Mouse (Mus musculus) adrenal gland, postnatal 14 days (tissue): ENCODE data around the gene Myd88. TPM values are rescaled to one million over a fixed set of nuclear protein-coding genes. Genes with fewer than 3 reads are reported as not detected.
A peak's percentile ranks its signal among the peaks of the same experiment; 100 is the strongest.

Experiments
- DNase-seq: peaks from one replicate; pipeline ENCODE4 v3.0.0; 2021; ENCODE audit warnings: mixed read lengths
- total RNA-seq: library from RNA; stranded (reverse); gene quantifications from 2 replicates; pipeline ENCODE4 v1.2.3, GENCODE M21; 2021

Gene Myd88
- total RNA-seq, 1 experiment from 2014 or later, result 27.3 TPM

DNA sequence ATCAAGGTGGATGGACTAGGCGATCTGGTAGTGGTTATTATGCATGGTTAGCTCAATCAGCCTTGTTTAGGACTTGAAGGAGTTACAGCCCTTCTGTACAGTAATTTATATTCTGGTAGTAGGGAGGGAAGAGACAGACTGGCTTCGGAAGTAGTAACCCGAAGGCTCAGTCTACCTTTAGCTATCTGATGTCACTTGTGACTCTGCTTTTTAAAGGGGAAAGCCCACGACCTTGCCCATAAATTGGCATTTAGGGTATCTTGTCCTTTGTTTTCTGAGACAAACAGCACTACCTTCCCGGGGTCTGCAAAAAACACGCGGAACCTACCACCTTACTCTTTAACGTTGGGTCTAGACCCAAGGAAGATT lies 1.0 kb downstream of the Myd88 start:
- DNase-seq, result no peak

DNA sequence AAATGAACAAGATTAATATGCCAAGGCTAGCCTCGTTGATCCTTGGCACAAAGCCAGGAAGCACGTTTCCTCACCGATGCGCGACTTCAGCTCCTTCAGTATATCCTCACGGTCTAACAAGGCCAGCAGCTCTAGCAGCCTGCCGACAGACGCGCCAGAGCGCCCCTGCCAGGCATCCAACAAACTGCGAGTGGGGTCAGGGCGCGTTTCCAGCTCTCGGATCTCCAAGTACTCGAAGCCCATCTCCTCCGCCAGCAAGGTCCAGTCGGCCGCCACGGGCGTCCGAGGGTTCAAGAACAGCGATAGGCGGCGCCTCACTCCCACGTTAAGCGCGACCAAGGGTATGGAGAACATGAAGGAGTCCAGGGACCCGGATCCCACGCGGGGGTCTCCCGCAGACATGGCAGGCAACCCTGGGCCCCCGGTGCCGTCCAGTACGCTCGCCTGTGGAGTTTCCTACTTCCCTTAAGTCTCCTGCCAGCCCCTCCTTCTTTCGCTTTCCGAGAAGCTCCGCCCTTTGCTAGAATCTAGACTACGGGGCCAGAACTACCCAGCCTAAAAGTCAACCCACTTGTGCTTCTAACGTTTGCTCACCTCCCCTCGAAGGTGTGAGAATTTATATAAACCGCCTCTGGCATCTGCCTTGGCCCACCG lies 1.5 kb downstream of the Myd88 start, which contains the start of gene Acaa1a:
Acaa1a (plus strand) TSS at position 119 of the 654 bp plus-strand sequence.
- peak; percentile 84 for DNase-seq

DNA sequence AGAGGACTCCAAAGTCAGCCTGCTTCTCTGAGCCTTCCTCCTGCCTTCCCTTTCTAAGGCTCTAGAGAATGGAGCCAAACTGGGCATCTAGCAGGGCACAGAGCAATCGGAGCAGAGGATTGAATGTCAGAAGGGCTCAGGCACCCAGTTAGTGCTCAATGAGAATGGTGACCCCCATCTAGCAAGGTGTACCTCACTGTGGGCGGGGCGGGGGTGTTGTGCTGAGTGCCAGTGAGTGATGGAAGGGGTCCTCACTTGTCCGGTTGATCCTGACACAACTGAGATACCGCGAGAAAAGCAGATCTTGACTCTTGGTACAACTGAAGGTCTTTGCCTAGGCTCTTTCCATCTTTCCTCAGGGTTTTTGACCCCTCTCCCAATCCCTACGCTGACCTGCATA lies 2.1 kb downstream of the Myd88 start:
- DNase-seq, result no peak

DNA sequence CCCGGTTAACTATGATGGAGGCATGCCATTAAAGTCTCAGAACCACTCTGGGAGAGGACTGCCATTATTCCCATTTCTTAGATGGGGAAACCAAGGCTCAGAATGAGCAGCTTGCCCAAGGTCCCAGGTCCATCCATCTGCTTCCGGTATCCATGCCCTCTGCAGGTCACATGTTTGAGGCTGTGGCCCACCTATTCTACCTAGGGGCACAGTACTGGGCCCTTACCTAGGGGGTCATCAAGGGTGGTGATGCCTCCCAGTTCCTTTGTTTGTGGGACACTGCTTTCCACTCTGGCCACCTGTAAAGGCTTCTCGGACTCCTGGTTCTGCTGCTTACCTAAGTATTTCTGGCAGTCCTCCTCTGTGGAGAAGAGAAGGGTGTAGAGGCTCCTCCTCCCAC lies 2.9 kb downstream of the Myd88 start:
- DNase-seq, result no peak

DNA sequence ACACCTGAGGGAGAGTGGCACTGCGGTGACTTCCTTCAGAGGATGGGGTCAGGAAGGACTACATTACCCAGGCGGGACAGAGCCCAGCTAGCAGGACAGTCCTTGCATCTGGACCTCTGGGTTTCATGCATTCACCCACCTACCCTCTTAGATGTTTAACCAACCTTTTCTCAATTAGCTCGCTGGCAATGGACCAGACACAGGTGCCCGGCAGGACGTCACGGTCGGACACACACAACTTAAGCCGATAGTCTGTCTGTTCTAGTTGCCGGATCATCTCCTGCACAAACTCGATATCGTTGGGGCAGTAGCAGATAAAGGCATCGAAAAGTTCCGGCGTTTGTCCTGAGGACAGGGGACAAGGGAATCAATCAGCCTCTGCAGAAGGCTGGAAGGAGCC lies 3.4 kb downstream of the Myd88 start:
- DNase-seq, result no peak

DNA sequence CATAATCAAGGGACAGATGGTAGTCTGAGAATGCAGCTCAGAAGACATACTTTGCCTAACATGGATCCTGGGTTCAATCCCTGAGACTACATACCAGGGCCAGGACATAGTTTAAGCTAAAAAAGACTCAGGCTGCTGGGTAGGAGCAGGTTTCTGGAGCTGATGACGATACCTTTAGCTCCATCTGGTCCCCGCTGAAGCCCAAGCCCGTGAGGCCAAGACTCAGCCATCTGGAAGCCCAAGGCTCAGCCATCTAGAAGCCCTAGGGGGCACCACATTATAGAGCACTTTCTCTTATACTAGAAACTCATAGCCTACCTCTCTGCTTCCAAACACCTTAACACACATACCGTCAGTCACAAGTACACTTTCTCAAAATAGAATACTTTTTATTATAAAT lies 5.6 kb downstream of the Myd88 start:
- DNase-seq, result no peak

DNA sequence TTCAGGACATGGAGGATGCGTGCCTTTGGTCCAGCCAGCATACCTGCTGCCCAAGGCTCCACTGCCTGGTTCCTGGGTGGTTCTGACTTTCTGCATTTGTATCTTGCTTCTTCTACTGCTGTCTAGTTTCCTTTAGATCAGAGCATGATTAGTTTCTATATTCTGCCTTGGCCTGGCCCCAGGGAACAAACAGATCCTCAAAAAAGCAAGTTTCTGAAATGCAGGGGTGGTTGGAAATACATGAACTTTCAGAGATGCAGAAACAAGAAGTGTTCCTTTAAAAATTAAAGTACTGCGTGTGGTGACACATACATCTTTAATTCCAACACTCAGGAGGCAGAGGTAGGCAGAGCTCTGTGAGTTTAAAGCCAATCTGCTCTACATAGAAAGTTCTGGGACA lies 6.4 kb downstream of the Myd88 start:
- no peak for DNase-seq

DNA sequence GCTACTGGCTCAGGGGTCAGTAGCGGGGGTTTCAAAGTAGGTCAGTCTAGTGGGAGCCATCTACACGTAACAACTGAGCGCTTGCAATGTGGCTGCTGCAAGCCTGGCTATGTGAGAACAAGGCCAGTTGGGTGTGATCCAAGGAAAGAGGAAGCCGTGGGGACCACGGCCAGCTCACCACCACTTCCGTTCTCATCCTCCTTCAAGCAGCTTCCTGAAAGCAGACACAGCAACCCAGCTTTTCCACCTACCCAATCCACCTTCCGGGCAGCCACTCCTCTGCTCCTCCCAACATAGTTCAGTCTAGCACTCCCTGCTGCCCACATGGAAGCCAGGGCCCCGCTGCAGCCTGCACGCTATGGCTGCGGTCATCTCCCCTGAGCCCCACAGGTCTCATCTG lies 6.9 kb downstream of the Myd88 start:
- DNase-seq, result peak; percentile 70

DNA sequence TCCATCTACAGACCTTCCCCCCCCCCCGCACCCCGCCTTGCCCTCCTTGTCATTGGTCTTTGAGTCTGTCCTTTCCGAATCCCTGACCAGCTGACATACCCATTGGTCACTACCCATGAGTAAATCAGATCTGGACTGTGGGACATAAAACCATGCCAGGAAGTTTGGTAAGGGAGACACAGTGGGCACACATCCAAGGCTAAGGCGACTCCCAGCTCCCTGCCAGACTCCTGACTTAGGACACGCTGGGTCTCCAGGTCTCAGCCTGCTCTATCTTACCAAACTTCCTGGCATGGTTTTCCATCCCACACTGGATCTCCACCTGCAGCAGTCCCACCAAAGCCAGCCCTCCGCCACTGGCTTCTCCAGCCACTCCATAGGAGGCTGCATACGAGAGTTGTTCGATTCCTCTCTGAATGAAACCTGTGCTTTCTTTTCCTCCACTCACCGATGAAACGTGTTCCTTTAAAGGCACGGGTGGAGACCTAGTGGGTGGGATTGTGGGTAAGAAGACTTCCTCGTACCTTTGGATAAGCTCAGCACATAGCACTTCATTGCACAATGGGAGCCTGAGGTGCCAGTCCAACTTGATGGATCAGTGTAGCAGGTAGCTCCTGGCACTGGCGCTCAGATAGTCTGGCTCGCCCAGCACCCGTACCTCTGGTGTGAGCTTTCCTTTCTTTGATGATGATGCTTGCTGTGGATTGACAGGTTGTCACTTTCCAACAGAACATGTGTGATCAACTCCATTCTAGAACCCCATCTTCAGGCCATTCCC lies 10.8 kb downstream of the Myd88 start:
- peak; percentile 80 for DNase-seq

DNA sequence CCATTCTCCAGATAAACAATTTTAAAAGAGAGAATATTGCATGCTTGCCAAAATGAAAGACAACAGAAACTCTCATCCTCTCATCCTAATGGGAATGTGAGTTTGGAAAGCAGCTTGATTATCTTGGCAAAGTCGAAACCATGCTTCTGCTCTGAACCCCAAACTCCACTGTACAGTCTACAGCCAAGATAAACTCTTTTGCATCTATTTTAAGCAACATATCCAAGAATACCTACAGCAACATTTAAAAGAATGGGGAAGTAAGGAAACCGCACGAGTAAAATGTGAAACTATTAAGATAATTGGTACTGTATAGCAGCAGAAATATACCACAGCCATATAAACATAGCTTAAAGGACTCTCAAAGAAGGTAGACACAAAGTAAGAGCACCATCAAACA lies 12.7 kb downstream of the Myd88 start:
- DNase-seq, result no peak

DNA sequence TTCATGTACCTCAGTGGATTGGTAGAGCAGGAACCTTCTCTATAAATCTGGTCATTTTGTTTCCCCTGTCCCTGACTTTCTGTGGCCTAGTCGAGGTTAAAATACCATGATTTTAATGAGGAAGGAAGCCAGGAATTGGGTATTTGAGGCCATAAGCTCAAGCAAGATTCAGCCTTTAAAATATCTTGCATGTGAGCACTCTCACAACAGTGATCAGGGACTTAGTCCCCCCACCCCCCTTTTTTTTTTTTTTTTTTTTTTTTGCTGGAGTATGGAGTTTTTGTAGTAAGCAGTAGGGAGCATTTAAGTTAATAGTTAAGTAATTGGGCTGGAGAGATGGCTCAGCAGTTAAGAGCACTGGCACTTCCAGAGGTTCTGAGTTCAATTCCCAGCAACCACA lies 17.1 kb downstream of the Myd88 start:
- DNase-seq, result no peak

DNA sequence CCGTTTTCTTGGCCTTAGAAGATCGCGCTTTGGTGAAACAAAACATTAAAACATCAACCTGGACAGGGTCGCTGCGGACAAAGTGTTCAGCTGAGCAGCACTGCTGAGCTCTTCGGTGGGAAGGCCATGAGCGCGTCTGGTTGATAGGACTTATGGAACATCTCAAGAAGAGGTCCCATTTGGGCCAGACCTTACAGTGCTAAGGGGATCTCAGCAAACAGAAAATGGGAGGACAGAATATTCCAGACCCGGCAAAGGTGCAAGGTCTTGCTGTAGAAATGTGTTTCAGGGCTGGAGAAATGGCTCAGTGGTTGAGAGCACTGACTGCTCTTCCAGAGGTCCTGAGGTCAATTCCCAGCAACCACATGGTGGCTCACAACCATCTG lies 18.0 kb downstream of the Myd88 start:
- DNase-seq, result no peak

DNA sequence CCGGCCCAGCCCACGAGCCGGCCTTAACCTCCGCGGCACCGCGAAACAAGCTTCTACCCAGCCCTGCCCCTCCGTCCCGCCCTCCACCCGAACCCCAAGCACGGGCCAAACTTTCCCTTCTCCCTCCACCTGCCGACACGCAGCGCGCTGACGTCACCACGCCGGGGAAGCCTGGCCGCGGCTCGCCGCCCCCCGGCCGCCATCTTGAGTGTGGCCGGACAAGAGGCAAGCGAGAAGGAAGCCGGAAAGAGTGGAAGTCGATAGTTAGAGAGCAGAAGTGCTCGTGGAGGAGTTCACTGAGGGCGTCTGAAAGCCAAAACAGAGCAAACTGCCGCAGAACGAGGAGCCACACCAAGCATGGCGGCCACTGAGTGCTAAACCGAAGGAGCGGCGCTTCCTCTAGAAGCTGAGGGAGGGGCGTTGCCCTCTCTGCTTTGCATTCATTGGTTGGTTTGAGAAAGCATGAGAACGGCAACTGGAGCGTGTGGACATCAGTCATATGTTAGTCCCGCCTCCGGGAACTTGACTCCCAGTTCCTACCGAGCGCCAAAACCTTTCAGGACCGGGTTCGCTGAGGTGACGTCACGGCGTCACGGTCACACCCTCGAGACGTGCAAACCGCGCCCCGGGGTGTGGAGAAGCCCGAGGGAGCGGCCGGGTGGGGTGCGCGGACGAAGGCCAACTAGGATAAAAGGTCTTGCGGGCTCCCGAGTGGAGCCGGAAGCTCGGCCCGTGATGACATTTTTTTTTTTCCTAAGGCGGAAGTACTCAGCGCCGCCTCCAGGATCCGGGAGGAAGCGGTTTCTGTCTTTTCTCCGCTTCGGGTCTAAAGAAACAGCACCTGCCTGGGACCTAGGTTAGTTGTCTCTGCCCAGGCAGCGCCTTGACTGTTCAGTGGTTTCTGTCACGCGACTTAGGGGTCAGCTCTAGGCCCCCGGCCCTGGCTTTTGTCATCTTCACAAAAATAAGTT lies 18.6 kb downstream of the Myd88 start, which contains the start of gene Oxsr1:
Oxsr1 (minus strand) TSS at position 139 of the 971 bp plus-strand sequence.
- peak; percentile 99 for DNase-seq

DNA sequence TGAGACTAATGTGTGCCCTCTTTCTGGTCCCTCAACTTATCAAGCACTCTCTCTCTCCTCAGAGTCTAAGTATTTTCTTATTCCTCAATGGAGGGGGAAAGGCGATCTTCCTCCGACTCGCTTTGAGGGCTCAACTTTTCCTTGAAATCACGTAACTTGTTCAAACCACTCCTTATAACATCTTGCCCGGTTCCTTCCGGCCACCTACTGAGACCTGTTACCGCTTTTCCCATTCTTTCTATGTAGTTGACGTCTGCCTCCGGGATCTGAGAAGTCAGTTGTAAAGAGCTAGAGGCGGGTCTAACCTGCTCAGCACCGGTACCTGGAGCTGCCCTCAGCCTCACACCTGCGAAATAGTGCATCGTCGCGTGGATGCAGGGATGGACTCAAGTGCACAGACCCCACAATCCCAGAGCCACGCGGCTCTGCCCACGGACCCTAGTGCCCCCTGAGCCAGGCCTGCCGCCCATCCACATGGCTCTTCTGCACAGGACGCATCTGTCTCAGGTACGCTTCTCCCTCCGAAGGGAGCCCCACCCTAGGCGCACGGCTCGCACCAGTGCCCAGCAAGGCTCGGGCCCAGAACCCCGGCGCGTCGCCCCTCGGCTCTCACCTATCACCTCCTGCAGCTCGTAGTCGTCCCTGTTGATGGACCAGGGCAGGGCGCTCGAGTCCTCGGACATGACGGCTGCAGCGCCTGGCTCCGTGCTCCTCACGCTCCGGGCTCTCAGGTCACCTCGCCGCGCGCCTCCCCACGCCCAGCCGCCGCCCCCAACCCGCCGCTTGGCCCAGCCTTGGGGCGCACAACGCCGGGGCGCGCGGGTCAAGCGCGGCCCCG lies 19.6 kb downstream of the Myd88 start:
- DNase-seq, result no peak

DNA sequence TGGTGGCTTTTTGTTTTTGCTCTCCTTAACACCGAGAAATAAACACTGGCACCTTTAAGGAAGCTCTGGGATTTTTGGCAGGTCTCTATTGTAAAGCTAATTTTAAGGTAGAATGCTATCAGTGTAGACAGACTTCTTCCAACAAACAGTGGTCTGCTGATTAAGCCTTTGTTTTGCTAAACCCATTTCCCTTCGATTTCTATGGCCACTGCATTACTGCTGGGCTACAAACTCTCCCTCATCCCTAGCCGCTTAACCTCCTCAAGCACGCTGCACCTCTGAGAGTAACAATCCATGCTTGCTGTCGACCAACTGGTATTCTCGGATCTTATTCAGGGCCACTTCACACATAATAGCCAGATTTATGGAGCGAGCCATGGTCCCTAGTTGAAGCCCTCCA lies 20.3 kb downstream of the Myd88 start:
- no peak for DNase-seq

DNA sequence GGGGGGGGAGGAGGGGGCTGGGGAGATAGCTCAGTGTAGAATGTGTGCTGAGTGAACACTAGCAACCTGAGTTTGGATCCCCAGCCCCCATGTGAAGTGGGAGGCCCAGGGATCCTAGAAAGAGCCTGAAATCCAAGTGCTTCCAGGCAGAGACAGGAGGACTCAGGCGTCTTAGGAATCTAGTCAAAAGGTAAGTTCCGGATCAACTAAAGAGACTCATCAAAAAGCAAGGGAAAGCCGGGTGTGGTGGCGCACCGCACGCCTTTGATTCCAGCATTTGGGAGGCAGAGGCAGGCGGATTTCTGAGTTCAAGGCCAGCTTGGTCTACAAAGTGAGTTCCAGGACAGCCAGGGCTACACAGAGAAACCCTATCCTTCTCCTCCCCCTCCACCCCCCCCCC lies 20.8 kb downstream of the Myd88 start:
- DNase-seq, result no peak

DNA sequence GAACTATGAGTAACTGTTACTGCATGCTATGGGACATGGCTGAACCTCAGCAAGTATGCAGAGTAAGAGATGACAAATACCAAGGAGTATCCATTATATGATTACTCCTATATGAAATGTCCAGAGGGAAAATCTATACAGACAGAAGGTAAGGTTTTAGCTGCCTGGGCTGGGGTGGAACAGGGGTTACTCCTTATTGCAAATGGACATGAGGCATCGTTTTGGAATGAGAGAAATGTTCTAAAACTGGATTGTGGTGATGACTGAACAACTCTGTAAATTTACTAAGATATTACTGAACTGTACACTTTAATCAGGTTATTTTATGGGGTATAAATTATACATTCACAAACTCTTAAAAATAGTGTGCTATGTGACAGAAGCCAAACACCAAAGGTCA lies 22.3 kb downstream of the Myd88 start:
- no peak for DNase-seq

DNA sequence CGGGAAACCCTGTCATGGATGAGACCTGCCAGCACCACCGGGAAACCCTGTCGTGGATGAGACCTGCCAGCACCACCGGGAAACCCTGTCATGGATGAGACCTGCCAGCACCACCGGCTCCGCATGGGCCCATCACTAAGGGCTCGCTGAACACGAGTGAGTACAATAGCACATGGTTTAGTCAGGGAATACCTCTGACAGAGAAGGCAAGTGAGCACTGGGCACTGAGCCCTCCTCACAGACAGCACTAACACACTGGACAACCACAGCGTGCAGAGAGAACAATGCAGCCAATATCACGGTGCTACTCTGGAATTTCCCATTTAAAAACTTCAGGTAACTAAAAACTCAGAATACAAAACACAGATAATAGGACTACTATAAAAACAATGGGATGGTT lies 28.1 kb downstream of the Myd88 start:
- no peak for DNase-seq

DNA sequence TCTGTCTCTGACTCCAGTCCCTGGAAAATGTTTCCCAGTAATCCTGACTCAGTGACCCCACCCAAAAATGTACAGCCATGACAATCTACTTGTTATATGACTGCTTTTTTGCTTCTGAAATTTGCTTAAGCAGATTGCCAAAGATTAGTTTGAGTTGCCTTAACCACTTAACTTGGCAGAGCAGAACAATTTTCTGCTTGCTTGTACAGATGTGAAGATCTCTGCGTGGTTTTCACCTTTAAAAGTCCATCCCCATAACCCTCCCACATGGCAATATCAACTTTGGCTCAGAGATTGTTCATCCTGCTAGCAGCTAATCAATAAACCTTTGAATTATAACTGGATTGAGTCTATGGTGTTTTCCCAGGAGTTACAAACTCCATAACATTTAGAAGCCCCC lies 32.1 kb downstream of the Myd88 start:
- no peak for DNase-seq

DNA sequence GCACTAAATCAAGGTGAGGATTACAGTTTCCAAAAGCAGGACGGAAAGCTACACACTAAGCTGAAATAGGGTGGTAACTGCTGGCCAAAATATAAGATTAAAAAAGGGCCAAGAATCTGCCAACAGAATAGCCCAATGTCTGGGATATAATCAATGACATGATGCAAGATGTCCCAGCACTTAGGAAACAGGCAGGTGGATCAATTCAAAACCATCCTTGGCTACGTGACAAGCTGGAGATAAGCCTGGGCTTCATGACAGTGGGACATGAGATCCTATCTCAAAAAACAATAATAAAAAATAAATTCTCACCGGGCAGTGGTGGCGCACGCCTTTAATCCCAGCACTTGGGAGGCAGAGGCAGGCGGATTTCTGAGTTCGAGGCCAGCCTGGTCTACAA lies 35.3 kb downstream of the Myd88 start:
- DNase-seq, result no peak

DNA sequence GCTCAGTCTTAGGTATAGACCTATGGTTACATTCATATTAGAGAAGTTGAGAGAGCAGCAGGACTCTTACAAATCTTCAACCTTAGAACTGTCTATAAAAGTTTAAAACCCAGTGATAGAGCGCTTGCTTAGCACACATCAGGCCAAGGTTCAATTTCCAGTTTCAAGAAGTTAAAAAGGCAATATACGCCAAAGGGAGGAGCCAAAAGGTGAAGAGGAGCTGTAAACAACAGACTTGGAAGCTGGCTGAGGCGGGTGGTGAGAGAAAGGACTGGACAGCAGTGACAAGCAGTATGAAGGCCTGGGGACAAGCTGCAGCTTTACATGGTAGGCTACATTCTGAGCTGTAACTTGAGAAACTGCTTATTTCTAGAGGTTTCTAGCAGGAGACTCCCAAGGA lies 42.6 kb downstream of the Myd88 start:
- DNase-seq, result no peak

DNA sequence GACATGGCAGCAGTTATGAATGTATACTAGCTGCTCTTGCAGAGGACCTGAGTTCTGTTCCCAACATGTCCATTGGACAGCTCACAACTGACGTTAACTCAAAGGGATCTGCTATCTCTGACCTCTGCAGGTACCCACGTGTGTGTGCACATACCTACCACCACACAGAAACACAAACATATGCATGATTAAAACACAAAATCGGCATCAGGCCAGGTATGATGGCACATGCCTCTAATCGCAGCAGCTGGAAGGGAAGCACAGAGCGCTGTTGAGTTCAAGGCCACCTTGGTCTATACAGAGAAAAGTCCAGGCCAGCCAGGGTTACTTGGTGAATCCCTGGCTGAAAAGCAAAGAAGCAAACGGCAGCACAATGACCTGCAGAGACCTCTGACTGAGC lies 43.5 kb downstream of the Myd88 start:
- no peak for DNase-seq
